Mouse (Mus musculus): Measurements from ENCODE around the gene Cd247. TPM values are rescaled to one million over a fixed set of nuclear protein-coding genes. Genes with fewer than 3 reads are reported as not detected.

The Cd247 gene
- polyA plus RNA-seq, 1 experiment from 2014 or later: 0.32 TPM

DNA sequence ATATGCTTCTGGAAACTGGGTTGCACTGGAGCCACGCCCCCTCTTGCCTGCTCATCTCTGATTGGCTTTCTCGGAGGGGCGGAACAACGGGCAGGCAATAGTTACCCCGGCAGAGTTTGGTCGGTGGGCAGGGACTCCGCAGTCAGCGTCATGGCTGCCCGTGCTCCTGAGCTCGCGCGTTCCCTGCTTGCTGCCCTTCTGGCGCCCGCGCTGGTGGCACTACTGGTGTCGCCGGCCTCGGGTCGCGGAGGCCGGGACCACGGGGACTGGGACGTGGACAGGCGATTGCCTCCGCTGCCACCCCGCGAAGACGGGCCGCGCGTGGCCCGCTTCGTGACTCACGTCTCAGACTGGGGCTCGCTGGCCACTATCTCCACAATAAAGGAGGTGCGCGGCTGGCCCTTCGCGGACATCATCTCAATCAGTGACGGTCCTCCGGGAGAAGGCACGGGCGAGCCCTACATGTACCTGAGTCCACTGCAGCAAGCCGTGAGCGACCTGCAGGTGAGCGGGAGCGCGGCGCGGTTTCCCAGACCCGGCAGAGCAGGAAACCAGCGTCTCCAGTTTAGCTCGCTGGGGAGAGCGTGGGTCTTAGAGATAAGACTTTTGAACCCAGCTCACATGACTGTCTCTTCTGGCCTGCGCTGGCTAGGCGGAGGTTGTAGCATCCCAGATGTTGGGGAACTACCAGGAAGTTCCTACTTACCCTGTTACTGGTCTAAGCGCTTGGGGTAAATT, 24.7 kb upstream of the Cd247 start, which contains the start of gene Creg1:
Gene Creg1, plus strand, starts transcription at position 112 of the 738 bp plus-strand sequence.
- Histone ChIP-seq H3K4me2 (peak within 1 kb of the TSS; percentile 84), H3K9me3 (replicated peaks) (0 out of 2 replicates have a peak, but pooled peaks cover 5% of the 10 kb centered on the region), H3K4me3 (peak within 1 kb of the TSS; percentile 84), H3K27ac (peak within 1 kb of the TSS; percentile 93), H3K4me1 (peaks cover 58% of the 10 kb centered on the region), H3K36me3 (peaks cover 23% of the 10 kb centered on the region), H3K27me3 (replicated peaks) (no peaks in the 10 kb centered on the region), H3K9ac (peak within 1 kb of the TSS; percentile 94)
- WGBS (ENCODE audit: insufficient replicate concordance): under 1% methylated on average over 57 of the region's 57 CpGs
- ATAC-seq: peak; percentile 89

DNA sequence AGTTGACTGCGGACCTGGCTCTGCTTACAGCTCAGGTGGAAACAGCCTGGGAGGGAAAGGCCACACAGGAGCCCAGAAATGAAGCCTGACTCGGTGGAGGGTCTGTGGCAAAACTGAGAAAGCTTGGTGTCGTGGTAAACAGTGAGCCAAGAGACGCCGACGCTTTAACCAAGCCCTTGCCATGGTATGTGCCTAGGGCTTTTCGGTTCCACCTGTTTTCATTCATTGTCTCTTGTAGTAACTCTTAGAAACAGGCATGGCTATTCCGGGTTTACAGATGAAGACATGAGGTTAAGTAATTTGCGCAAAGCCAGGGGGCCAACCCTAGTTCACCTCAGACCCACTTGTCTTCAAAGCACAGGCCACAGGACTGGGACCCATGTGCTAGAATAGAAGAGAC, 23.9 kb upstream of the Cd247 start:
- Histone ChIP-seq H3K4me3 (peak overlapping the region; percentile 84), H3K9me3 (replicated peaks) (no peaks in the 10 kb centered on the region), H3K27ac (peak overlapping the region; percentile 93), H3K27me3 (replicated peaks) (no peaks in the 10 kb centered on the region), H3K4me2 (peak overlapping the region; percentile 84), H3K9ac (peak overlapping the region; percentile 94), H3K36me3 (peaks cover 25% of the 10 kb centered on the region), H3K4me1 (peaks cover 65% of the 10 kb centered on the region)
- WGBS (ENCODE audit: insufficient replicate concordance): 24% methylated on average over 9 of the region's 9 CpGs
- no peak for ATAC-seq

DNA sequence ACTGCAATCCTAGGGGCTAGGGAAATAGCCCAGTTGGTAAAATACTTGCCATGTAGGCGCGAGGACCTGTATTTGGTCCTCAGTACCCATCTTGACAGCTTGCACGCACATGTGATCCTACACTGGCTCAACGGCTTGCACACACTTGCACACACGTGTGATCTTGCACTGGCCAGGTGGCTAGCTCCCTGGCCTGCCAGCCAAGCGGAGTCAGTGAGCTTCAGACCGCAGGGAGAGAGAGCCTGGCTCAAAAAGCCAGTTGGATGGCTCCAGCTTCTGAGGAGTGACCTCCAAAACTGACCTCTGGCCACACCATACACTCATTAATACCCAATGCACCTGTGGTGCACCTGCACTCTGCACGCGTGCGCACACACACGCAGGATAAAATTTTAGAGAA, 23.4 kb upstream of the Cd247 start:
- peak overlapping the region; percentile 84 for H3K4me3 ChIP-seq
- H3K4me1 ChIP-seq: peaks cover 70% of the 10 kb centered on the region
- H3K36me3 ChIP-seq: peaks cover 29% of the 10 kb centered on the region
- peak overlapping the region; percentile 84 for H3K4me2 ChIP-seq
- ATAC-seq: no peak
- WGBS (ENCODE audit: insufficient replicate concordance): 61% methylated on average over 11 of the region's 11 CpGs
- H3K27me3 ChIP-seq (replicated peaks): no peaks in the 10 kb centered on the region
- no peaks in the 10 kb centered on the region for H3K9me3 ChIP-seq (replicated peaks)
- peak overlapping the region; percentile 94 for H3K9ac ChIP-seq
- H3K27ac ChIP-seq: peak overlapping the region; percentile 93

DNA sequence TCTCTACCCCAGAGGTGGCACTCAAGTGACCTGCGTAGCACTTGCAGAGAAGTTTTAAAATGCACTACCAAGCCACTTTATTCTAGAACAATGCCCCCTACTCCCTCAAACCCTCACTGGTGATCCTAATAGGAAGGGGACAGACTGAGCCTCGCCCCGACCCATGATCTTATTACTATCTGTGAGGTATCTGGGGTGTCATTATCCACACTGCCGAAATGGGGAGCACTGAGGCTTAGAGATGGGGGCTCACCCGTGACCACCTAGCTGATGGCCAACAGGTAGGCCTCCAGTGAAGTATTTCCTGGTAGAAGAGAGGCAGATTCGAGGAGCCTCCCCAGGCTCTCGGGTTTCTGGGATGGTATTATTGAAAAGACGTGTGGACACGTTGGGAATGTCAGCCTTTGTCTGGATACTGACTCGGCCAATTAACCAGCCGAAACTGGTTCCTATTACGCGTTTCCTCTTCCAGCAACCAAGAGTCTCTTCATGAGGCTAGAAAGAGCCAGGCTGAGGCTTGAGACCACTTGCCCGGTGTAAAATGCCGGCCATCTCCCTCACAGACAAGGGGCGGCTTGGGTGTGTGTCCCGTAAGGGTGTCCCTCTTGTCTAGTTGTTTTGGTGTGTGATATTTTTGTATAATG, 22.7 kb upstream of the Cd247 start:
- peak overlapping the region; percentile 84 for H3K4me3 ChIP-seq
- ATAC-seq: no peak
- H3K9ac ChIP-seq: peak overlapping the region; percentile 94
- no peaks in the 10 kb centered on the region for H3K27me3 ChIP-seq (replicated peaks)
- H3K4me1 ChIP-seq: peaks cover 77% of the 10 kb centered on the region
- H3K9me3 ChIP-seq (replicated peaks): no peaks in the 10 kb centered on the region
- H3K27ac ChIP-seq: peak overlapping the region; percentile 93
- 56% methylated on average over 17 of the region's 17 CpGs for WGBS (ENCODE audit: insufficient replicate concordance)
- H3K4me2 ChIP-seq: peak overlapping the region; percentile 84
- H3K36me3 ChIP-seq: peaks cover 37% of the 10 kb centered on the region

DNA sequence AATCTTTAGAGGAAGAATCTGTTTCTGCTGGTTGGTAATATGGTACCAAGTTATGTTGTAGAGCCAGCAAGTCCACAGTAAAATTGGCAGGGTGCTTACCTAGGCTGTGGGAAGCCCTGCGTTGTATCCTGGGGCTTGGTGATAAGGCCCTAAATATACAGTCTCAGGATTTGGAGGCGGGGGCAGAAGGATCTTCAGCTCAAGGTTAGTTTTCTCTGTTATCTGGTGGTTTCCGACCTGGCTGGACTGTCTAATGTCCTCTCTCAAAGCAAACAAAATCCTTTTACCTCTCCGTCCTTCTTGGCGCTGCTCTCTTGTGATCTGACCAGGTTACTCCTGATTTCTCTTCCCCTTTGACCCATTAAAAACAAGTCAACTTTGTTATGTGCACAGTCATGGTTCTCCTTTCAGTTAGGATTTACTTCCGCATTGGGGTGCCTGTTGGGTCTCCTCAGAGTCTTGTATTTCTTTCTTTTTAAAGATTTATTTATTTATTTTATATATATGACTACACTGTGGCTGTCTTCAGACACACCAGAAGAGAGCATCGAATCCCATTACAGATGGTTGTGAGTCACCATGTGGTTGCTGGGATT, 22.1 kb upstream of the Cd247 start:
- Histone ChIP-seq H3K4me2 (peak overlapping the region; percentile 84), H3K27ac (peak overlapping the region; percentile 93), H3K9me3 (replicated peaks) (no peaks in the 10 kb centered on the region), H3K27me3 (replicated peaks) (no peaks in the 10 kb centered on the region), H3K4me1 (peaks cover 84% of the 10 kb centered on the region), H3K36me3 (peaks cover 43% of the 10 kb centered on the region), H3K4me3 (peak overlapping the region; percentile 84), H3K9ac (peak overlapping the region; percentile 94)
- WGBS (ENCODE audit: insufficient replicate concordance): 30% methylated on average over 7 of the region's 7 CpGs
- ATAC-seq: peak; percentile 69

DNA sequence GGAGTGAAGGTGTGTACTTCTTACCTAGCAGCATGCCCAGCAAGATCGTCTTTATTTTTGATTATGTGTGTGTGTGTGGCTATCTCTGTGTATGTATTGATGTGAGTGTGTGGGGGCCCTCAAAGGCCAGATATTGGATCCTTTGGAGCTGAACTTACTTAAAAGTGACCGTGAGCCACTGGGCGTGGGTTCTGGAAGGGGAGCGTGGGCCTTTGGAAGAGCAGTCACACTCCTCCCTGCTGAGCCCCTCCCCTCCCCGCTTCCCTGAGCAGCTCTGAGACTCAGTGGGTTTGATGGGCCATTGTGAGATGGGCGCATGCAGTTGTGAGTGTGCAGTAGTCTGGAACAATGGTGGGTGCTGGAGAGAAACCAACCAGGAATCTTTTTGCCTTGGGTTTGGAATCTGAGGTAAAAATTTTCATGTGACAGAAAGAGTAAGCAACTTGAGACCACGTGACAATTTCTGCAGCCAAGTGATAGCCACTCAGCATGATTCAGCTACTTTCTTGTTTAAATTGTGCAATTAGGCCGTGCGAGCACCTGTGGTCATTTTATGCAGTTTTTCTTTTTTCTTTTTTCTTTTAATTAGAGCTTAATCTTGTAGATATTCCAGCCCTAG, 19.5 kb upstream of the Cd247 start:
- peak overlapping the region; percentile 93 for H3K27ac ChIP-seq
- ATAC-seq: peak; percentile 49
- H3K4me1 ChIP-seq: peaks cover 88% of the 10 kb centered on the region
- H3K9ac ChIP-seq: peak overlapping the region; percentile 94
- H3K4me3 ChIP-seq: peak overlapping the region; percentile 84
- H3K27me3 ChIP-seq (replicated peaks): no peaks in the 10 kb centered on the region
- no peaks in the 10 kb centered on the region for H3K9me3 ChIP-seq (replicated peaks)
- WGBS (ENCODE audit: insufficient replicate concordance): 27% methylated on average over 9 of the region's 9 CpGs
- peak overlapping the region; percentile 84 for H3K4me2 ChIP-seq
- H3K36me3 ChIP-seq: peaks cover 69% of the 10 kb centered on the region

DNA sequence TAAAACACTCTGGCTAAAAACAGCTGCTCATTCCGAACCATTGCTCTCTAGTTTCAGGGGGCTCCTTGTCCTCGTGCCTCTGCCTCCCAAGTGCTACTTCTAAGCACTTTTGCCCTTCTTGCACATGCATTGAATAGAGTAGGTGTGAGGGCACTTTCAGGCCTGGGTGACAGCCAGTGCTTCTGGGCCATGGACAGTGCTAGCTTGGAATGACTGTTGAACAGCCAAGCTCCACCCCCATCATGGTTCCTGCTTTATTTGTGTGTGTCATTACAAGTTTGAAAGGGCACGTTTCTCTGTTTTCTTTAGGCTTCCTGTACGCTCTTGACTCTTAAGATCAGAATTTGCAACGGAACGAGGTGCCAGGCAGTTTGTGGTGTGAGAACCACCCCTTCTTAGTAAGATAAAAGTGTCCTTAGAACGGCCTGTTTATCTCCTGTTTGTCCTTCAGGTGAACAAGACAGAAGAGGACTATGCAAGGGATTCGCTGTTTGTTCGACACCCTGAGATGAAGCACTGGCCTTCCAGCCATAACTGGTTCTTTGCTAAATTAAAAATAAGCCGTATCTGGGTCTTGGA, 18.2 kb upstream of the Cd247 start:
- ATAC-seq: no peak
- Histone ChIP-seq H3K4me3 (peak overlapping the region; percentile 84), H3K4me1 (peaks cover 78% of the 10 kb centered on the region), H3K27me3 (replicated peaks) (no peaks in the 10 kb centered on the region), H3K4me2 (peak overlapping the region; percentile 84), H3K9ac (peak overlapping the region; percentile 94), H3K36me3 (peaks cover 78% of the 10 kb centered on the region), H3K27ac (peak overlapping the region; percentile 93), H3K9me3 (replicated peaks) (no peaks in the 10 kb centered on the region)
- 41% methylated on average over 10 of the region's 10 CpGs for WGBS (ENCODE audit: insufficient replicate concordance)

DNA sequence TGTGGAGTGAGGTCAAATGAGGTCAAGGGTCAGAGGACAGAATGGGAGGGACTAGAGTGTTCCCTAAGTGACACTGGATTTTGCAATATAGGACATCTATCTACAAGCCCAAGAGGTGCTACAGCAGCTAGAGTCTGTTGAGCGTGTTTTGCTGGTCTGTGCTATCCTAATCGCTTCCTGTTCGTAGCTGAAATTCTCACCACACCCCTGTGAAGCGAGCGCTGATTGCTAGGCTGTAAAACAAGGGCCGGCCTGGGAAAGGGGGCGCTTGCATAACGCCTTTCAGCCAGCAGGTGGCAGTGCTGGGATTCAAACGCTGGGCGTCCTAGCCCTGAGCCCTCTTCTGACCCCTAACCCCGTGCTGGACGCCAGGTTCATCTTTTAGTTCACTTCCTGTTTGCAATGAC, 17.0 kb upstream of the Cd247 start:
- Histone ChIP-seq H3K4me2 (peak overlapping the region; percentile 84), H3K9ac (peak overlapping the region; percentile 94; the same call in 1 of the 2 replicates), H3K4me1 (peaks cover 76% of the 10 kb centered on the region), H3K36me3 (peaks cover 73% of the 10 kb centered on the region), H3K27ac (peak overlapping the region; percentile 93), H3K9me3 (replicated peaks) (no peaks in the 10 kb centered on the region), H3K27me3 (replicated peaks) (no peaks in the 10 kb centered on the region), H3K4me3 (peak overlapping the region; percentile 84)
- WGBS (ENCODE audit: insufficient replicate concordance): 2% methylated on average over 12 of the region's 12 CpGs
- peak; percentile 83 for ATAC-seq

DNA sequence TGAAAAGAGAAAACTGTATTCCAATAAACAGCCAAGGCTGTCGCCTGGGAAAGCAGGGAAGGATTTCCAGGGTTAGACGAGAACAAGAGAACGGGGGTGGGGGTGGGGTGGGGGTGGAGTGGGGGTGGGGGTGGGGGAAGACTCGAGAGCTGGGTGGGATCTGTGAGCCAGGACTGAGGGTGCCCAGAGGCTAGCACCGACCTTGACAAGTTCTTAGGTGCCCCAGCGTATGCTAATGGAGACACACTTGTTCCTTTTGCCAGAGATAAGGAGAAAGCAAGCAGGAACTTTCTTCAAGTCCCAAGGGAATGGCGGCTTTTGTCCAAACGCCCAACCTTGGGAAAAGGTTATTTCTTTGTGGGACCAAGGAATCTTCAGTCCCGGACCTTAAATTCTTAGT, 16.5 kb upstream of the Cd247 start:
- no peak for ATAC-seq
- 0 out of 2 replicates have a peak overlapping the region, but pooled peaks have one; percentile 4 for H3K9ac ChIP-seq
- H3K4me2 ChIP-seq: peak overlapping the region; percentile 84
- no peaks in the 10 kb centered on the region for H3K27me3 ChIP-seq (replicated peaks)
- H3K9me3 ChIP-seq (replicated peaks): no peaks in the 10 kb centered on the region
- peaks cover 71% of the 10 kb centered on the region for H3K4me1 ChIP-seq
- peaks cover 68% of the 10 kb centered on the region for H3K36me3 ChIP-seq
- WGBS (ENCODE audit: insufficient replicate concordance): 54% methylated on average over 9 of the region's 9 CpGs
- peak overlapping the region; percentile 84 for H3K4me3 ChIP-seq
- peak overlapping the region; percentile 93 for H3K27ac ChIP-seq

DNA sequence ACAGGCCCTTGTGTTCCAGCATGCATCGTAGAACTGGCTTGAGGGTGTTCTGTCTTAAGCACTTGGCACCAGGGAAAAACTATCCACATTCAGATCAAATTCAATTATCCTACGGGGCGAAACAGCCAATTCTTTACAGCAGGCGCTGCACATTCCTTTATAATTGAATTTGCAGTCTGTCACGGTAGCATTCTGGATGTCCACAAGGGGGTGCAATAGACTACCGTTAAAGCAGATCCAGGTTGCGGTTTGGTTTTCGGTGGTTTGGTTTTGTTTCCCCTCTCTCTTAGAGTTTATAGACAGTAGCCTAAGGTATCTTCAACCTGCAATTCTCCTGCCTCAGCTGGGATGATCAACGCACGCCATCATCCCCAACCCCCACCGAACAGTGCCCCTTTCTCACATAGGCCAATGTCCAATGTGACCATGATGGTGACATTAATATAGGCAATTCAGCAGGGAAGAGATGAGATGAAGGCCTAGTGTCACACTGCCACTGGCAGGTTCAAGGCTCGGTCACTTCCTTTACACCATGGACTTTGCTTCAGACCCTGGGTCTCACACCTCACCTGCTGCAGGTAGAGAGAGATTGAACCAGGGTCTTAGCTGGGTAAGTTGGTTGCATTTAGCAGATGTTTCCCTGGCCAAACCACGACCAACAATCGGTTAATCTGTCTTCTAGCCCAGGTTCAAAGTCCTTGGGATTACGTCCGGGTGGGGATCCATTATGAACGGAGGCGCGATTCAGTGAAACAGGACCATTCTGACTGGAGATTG, 12.8 kb upstream of the Cd247 start:
- Histone ChIP-seq H3K4me2 (peak overlapping the region; percentile 33), H3K4me3 (no peak overlapping the region), H3K9me3 (replicated peaks) (no peaks in the 10 kb centered on the region), H3K36me3 (peaks cover 48% of the 10 kb centered on the region), H3K27me3 (replicated peaks) (0 out of 2 replicates have a peak, but pooled peaks cover 3% of the 10 kb centered on the region), H3K4me1 (peaks cover 42% of the 10 kb centered on the region), H3K27ac (no peak overlapping the region), H3K9ac (no peak overlapping the region)
- ATAC-seq: no peak
- 45% methylated on average over 19 of the region's 19 CpGs for WGBS (ENCODE audit: insufficient replicate concordance)
